Mouse (Mus musculus) CH12.LX (cell line): Measurements from ENCODE around the gene Tfr2. TPM values are rescaled to one million over a fixed set of nuclear protein-coding genes. Genes with fewer than 3 reads are reported as not detected.

Experiments
- DNase-seq: peaks from one replicate; pipeline ENCODE4 v3.0.0-alpha.2; 2013; ENCODE audit errors: extremely low read depth
- H3K27ac ChIP-seq: 2 replicates; pipeline ENCODE4 v1.5.1; 2012; ENCODE audit warnings: low read depth, mild to moderate bottlenecking, control low read depth, moderate library complexity; ENCODE audit not compliant: insufficient read depth
- H3K27me3 ChIP-seq: replicated peaks from 2 replicates; pipeline ENCODE3; 2012; ENCODE audit warnings: inconsistent platforms
- H3K36me3 ChIP-seq, 2 experiments: replicated peaks in 1 of 2; 2 replicates each; pipeline versions ENCODE3 to v1.6.1; 2012; ENCODE audit warnings: inconsistent platforms in 1 of 2, low read length in 1 of 2, mild to moderate bottlenecking in 1 of 2, mixed read lengths in 1 of 2, moderate library complexity in 1 of 2; ENCODE audit not compliant: control insufficient read depth in 1 of 2, insufficient read depth in 1 of 2
- H3K4me1 ChIP-seq, 2 experiments: 2 replicates each; pipeline ENCODE4 v1.6.1; 2012; ENCODE audit warnings: inconsistent platforms in 1 of 2, moderate library complexity in 1 of 2; ENCODE audit not compliant: insufficient read depth in 2 of 2, control insufficient read depth in 1 of 2
- H3K4me2 ChIP-seq: 2 replicates; pipeline ENCODE4 v1.6.1; 2012; ENCODE audit warnings: low read depth, mild to moderate bottlenecking, control low read depth; ENCODE audit not compliant: poor library complexity, insufficient read depth, severe bottlenecking
- H3K4me3 ChIP-seq, 3 experiments: fragments of 150-350 bp in 1 of 3; sonication (generic) in 1 of 3; replicated peaks in 1 of 3; 2 replicates each; pipeline versions ENCODE3 to v1.5.1; 2011 to 2012; ENCODE audit warnings: low read depth in 2 of 3, low read length in 2 of 3, mild to moderate bottlenecking in 2 of 3, moderate library complexity in 2 of 3, control low read depth in 1 of 3, improper control_type of control experiment in 1 of 3, inconsistent platforms in 1 of 3, mixed read lengths in 1 of 3; ENCODE audit not compliant: poor library complexity in 1 of 3
- H3K79me2 ChIP-seq: replicated peaks from 2 replicates; pipeline ENCODE4 v1.6.1; 2012; ENCODE audit warnings: mild to moderate bottlenecking, moderate library complexity; ENCODE audit not compliant: control insufficient read depth, poor library complexity, insufficient read depth, severe bottlenecking; ENCODE audit errors: extremely low read depth
- H3K9ac ChIP-seq: 2 replicates; pipeline ENCODE4 v1.6.1; 2012; ENCODE audit warnings: low read depth, mild to moderate bottlenecking, control low read depth, moderate library complexity; ENCODE audit not compliant: insufficient read depth
- H3K9me3 ChIP-seq: replicated peaks from 2 replicates; pipeline ENCODE3; 2012; ENCODE audit warnings: low read length, inconsistent platforms, mixed read lengths
- BHLHE40 ChIP-seq: IDR thresholded peaks from 2 replicates; pipeline ENCODE4 v1.6.1; 2011; ENCODE audit warnings: mild to moderate bottlenecking, low read depth, low read length, improper control_type of control experiment
- CHD1 ChIP-seq: IDR thresholded peaks from 2 replicates; pipeline ENCODE4 v1.6.1; 2012; ENCODE audit warnings: low read depth, low read length, improper control_type of control experiment, inconsistent platforms
- CHD2 ChIP-seq: IDR thresholded peaks from 2 replicates; pipeline ENCODE4 v1.6.1; 2011; ENCODE audit warnings: low read length, improper control_type of control experiment
- CTCF ChIP-seq, 2 experiments: IDR thresholded peaks in 1 of 2; conservative IDR thresholded peaks in 1 of 2; 2 replicates each; pipeline ENCODE4 v1.5.1; 2011 to 2012; ENCODE audit warnings: low read depth in 2 of 2, low read length in 2 of 2, improper control_type of control experiment in 1 of 2, inconsistent platforms in 1 of 2, mild to moderate bottlenecking in 1 of 2, moderate library complexity in 1 of 2
- ETS1 ChIP-seq: conservative IDR thresholded peaks from 2 replicates; pipeline ENCODE4 v1.6.1; 2012; ENCODE audit warnings: low read depth, mild to moderate bottlenecking, inconsistent platforms, low read length, improper control_type of control experiment, moderate library complexity
- HCFC1 ChIP-seq: IDR thresholded peaks from 2 replicates; pipeline ENCODE4 v1.6.1; 2012; ENCODE audit warnings: low read depth, mild to moderate bottlenecking, inconsistent platforms, low read length, improper control_type of control experiment
- JUN ChIP-seq: IDR thresholded peaks from 2 replicates; pipeline ENCODE4 v1.6.1; 2011; ENCODE audit warnings: low read depth, mild to moderate bottlenecking, low read length, improper control_type of control experiment, moderate library complexity; ENCODE audit not compliant: insufficient read depth
- KAT2A ChIP-seq: IDR thresholded peaks from 2 replicates; pipeline ENCODE4 v1.6.1; 2012; ENCODE audit warnings: low read length, improper control_type of control experiment, inconsistent platforms; ENCODE audit not compliant: insufficient replicate concordance
- MAFK ChIP-seq: IDR thresholded peaks from 2 replicates; pipeline ENCODE4 v1.6.1; 2011; ENCODE audit warnings: low read length, improper control_type of control experiment; ENCODE audit not compliant: insufficient replicate concordance
- MAX ChIP-seq: IDR thresholded peaks from 2 replicates; pipeline ENCODE4 v1.6.1; 2011; ENCODE audit warnings: low read length, improper control_type of control experiment
- NRF1 ChIP-seq: IDR thresholded peaks from 2 replicates; pipeline ENCODE4 v1.6.1; 2014; ENCODE audit warnings: low read depth, mild to moderate bottlenecking, inconsistent platforms, low read length, improper control_type of control experiment, moderate library complexity
- POLR2A ChIP-seq: IDR thresholded peaks from 2 replicates; pipeline ENCODE4 v1.6.1; 2011; ENCODE audit warnings: low read depth, mild to moderate bottlenecking, improper control_type of control experiment, low read length
- POLR2AphosphoS2 ChIP-seq: IDR thresholded peaks from 2 replicates; pipeline ENCODE4 v1.6.1; 2011; ENCODE audit warnings: low read depth, low read length, improper control_type of control experiment
- SIN3A ChIP-seq: IDR thresholded peaks from 2 replicates; pipeline ENCODE4 v1.6.1; 2012; ENCODE audit warnings: low read length, improper control_type of control experiment, inconsistent platforms
- SMC3 ChIP-seq: IDR thresholded peaks from 2 replicates; pipeline ENCODE4 v1.6.1; 2011; ENCODE audit warnings: low read depth, low read length, improper control_type of control experiment
- TBP ChIP-seq: conservative IDR thresholded peaks from 2 replicates; pipeline ENCODE4 v1.6.1; 2011; ENCODE audit warnings: low read depth, low read length, improper control_type of control experiment
- TCF12 ChIP-seq: IDR thresholded peaks from 2 replicates; pipeline ENCODE4 v1.6.1; 2014; ENCODE audit warnings: low read depth, mild to moderate bottlenecking, inconsistent platforms, low read length, improper control_type of control experiment
- UBTF ChIP-seq: IDR thresholded peaks from 2 replicates; pipeline ENCODE4 v1.6.1; 2012; ENCODE audit warnings: low read depth, mild to moderate bottlenecking, inconsistent platforms, low read length, improper control_type of control experiment, moderate library complexity
- USF1 ChIP-seq: IDR thresholded peaks from 2 replicates; pipeline ENCODE4 v1.6.1; 2014; ENCODE audit warnings: low read depth, mild to moderate bottlenecking, inconsistent platforms, low read length, improper control_type of control experiment
- ZC3H11A ChIP-seq: IDR thresholded peaks from 2 replicates; pipeline ENCODE4 v1.6.1; 2012; ENCODE audit warnings: low read depth, mild to moderate bottlenecking, inconsistent platforms, low read length, improper control_type of control experiment
- ZKSCAN1 ChIP-seq: IDR thresholded peaks from 2 replicates; pipeline ENCODE4 v1.6.1; 2012; ENCODE audit warnings: low read depth, inconsistent platforms, low read length, improper control_type of control experiment, borderline replicate concordance
- dilution Hi-C: fragments of 300-500 bp; cut with MboI; formaldehyde crosslinking; loops from 2 replicates; pipeline ENCODE4 v1.14.3; 2020; ENCODE audit warnings: low sequenced_read_pairs; ENCODE audit not compliant: extremely low pct_unique_long_range_greater_than_20kb, extremely low pct_ligation_motif_present
- in situ Hi-C: fragments of 300-500 bp; cut with MboI; formaldehyde crosslinking; loops from 3 replicates; pipeline ENCODE4 v1.14.3; 2019; ENCODE audit warnings: low sequenced_read_pairs, low pct_ligation_motif_present, low pct_unique_long_range_greater_than_20kb, mixed read lengths
- polyA plus RNA-seq: library from polyadenylated mRNA; unstranded; fragments of >175 nt; gene quantifications from 2 replicates; pipeline ENCODE4 v1.2.1, GENCODE M21; 2012; ENCODE audit warnings: low read depth; ENCODE audit not compliant: insufficient read length
- total RNA-seq, 2 experiments: library from RNA; depleted of rRNA; stranded (reverse); fragments of 300-350 nt in 1 of 2; fragments of >200 nt in 1 of 2; gene quantifications; 2 replicates each; pipeline ENCODE4 v1.2.3; 2012 to 2014

Gene Tfr2
- total and polyA plus RNA-seq, 3 experiments = 0.67 to 2.2 (median 2.2) TPM

GRCm38 (mm10) chr5:137628498-137629305 is 59.1 kb downstream of the Tfr2 start, which contains the start of the genes Fbxo24, Lrch4 and Gm20605 (continued):
- peak; percentile 85 for TF ChIP-seq TBP
- peak; percentile 90 for TF ChIP-seq SIN3A
- peak; percentile 73; the same call in 1 of the 2 replicates for TF ChIP-seq KAT2A
- peak; percentile 85 for TF ChIP-seq POLR2A
- no peak for TF ChIP-seq ZKSCAN1
- peak; percentile 38 for TF ChIP-seq NRF1
- no peak for TF ChIP-seq USF1
- peak; percentile 85 for TF ChIP-seq HCFC1
- no peak for TF ChIP-seq CTCF (conservative IDR thresholded peaks at IDR 0.05 in 1 of 2, IDR thresholded peaks at IDR 0.05 in 1 of 2; ENCODE audit: low read depth in 2 of 2, low read length in 2 of 2)
- TF ChIP-seq UBTF = no peak
- peak; percentile 32; the same call in 1 of the 2 replicates for TF ChIP-seq BHLHE40

- Histone ChIP-seq H3K9ac (peak overlapping the region; percentile 88), H3K4me2 (peak overlapping the region; percentile 57; the same call in 1 of the 2 replicates), H3K9me3 (no peaks in the 10 kb centered on the region), H3K27ac (peak overlapping the region; percentile 94), H3K27me3 (no peaks in the 10 kb centered on the region)
- in situ Hi-C loops = no loop called here
- TF ChIP-seq CHD1 (0 out of 2 replicates have a peak, but pooled peaks have one; percentile 21), TBP (0 out of 2 replicates have a peak, but pooled peaks have one; percentile 20), TCF12 (no peak)
- TF ChIP-seq, all 38 proteins: peak for 2
- Histone ChIP-seq H3K4me1 (peaks cover 16 to 48% of the 10 kb centered on the region in 2 experiments), H3K36me3 (peaks cover 13 to 21% of the 10 kb centered on the region in 2 experiments), H3K79me2 (peaks cover 14% of the 10 kb centered on the region), H3K4me3 (peak overlapping the region; percentile 79 to 91 (median 81))
- dilution Hi-C loops = no loop called here
- peak; percentile 67 for DNase-seq
These were observed 59.7 kb downstream of the Tfr2 start for GRCm38 (mm10) chr5:137629306-137629721.

GRCm38 (mm10) chr5:137629906-137630545 is 60.4 kb downstream of the Tfr2 start:
- Histone ChIP-seq H3K9me3 (no peaks in the 10 kb centered on the region), H3K4me2 (peak overlapping the region; percentile 57), H3K27ac (peak overlapping the region; percentile 94), H3K36me3 (peaks cover 13 to 22% of the 10 kb centered on the region in 2 experiments), H3K4me1 (peaks cover 16 to 48% of the 10 kb centered on the region in 2 experiments), H3K9ac (peak overlapping the region; percentile 28; the same call in 1 of the 2 replicates), H3K79me2 (peaks cover 14% of the 10 kb centered on the region), H3K4me3 (peak overlapping the region; percentile 79 to 91 (median 81)), H3K27me3 (no peaks in the 10 kb centered on the region)
- in situ Hi-C loops = no loop called here
- TF ChIP-seq ZC3H11A = no peak
- TF ChIP-seq NRF1 = no peak
- TF ChIP-seq TBP = no peak
- TF ChIP-seq ETS1 = no peak
- TF ChIP-seq ZKSCAN1 = no peak
- TF ChIP-seq CHD2 = no peak
- TF ChIP-seq JUN = no peak
- TF ChIP-seq MAFK = no peak
- TF ChIP-seq POLR2AphosphoS2 = no peak
- no peak for TF ChIP-seq BHLHE40
- TF ChIP-seq MAX = no peak
- no peak for TF ChIP-seq USF1
- no peak for TF ChIP-seq SMC3
- no peak for DNase-seq
- dilution Hi-C loops = no loop called here
